Mouse (Mus musculus) gastrocnemius, postnatal 25 days (tissue): ENCODE measurements at regions not wholly inside any gene's neighbourhood (a gene's known extent, or its start where the extent isn't known, plus 50 kb on each side); places are given as distances from the start of the nearest gene placed in this dataset.
A peak's percentile ranks its signal among the peaks of the same experiment; 100 is the strongest.

ENCODE experiments used
- DNase-seq: peaks from one replicate; pipeline ENCODE4 v3.0.0; 2022

DNA sequence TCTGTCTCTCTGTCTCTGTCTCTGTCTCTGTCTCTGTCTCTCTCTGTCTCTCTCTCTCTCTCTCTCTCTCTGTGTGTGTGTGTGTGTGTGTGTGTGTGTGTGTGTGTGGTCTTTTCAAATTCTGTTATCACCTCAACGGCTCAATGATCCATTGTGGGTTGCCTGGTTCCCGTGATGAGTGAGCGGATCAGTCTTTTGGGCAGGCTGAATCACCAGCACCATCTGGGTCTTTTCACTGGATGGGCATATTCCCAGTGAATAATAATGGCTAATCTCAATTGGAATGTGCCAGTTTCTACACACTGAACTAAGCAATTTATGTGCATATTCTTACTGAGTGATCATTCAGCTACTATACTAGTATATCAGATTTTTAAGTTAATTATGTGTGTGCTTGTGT is 216.4 kb downstream of the Lmx1a start:
- no peak for DNase-seq

DNA sequence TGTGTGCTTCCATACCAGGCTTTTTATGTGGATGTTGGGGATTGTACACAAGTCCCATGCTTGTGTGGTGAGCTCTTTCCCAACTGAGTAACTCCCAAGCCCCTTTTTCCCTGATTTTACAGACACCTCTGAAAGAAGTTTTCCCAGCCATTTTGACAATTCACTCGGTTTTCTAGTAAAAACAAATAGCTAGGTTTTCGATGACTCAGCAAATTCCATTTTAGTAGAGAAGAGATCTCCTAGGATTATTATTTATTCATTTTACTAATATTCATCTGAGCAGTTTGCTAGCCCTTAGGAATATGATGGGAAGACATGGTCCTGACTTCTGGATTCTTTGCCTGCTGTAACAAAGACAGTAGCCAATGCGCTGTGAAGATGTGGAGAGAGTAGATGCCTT is 223.0 kb downstream of the Lmx1a start:
- DNase-seq = no peak

DNA sequence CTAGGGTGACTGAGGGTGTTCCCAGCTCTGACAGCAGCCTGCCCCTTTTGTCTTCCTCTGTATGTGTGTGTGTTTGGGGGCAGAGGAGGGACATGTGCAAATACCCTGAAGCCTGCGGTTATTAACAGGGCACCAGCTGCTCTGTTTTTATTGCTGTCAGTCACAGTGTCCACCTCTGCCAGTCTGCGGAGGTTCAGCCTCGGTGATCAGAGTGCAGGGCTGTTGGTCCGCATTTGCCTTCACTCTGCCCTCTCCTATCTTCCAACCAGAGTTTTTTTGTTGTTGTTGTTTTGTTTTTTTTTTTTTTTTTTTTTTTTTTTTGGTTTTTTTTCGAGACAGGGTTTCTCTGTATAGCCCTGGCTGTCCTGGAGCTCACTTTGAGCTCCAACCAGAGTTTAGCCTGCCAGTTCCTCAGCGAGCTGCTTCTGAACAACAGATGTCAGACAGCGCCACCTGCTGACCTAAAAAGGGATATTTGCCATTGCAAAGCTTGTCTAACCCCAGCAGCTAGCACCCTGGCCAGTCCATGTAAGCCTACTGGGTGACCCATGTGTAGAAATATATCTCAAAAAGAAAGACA is 226.0 kb downstream of the Lmx1a start:
- peak; percentile 34 for DNase-seq

DNA sequence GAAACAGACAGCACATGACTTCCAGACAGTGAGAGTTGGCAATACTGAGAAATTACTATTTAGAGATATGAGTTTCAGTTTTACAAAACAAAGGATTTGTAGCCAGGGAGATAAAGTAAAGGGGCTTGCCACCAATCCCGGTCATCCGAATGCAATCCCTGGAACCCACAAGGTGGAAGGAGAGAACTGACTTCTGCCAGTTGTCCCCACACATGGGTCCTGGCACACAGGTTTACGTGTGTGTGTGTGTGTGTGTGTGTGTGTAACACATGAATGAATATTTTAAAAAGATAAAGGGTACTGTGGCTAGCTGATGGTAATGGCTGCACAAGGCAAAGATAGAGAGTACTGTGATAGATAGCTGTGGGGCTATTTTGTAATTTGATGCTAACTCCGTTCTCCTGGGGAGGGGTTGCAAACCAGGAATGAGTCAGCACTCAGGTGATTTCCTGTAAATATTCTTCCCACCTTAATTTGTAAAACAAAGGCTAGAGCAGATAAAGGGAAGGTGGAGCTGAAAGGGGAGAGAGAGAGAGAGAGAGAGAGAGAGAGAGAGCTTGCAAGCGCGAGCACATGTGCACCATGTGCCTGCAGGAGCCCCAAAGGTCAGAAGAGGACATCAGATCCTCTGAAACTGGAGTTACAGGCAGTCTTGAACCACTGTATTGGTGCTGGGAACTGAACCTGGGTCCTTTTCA is 226.7 kb downstream of the Lmx1a start:
- no peak for DNase-seq

DNA sequence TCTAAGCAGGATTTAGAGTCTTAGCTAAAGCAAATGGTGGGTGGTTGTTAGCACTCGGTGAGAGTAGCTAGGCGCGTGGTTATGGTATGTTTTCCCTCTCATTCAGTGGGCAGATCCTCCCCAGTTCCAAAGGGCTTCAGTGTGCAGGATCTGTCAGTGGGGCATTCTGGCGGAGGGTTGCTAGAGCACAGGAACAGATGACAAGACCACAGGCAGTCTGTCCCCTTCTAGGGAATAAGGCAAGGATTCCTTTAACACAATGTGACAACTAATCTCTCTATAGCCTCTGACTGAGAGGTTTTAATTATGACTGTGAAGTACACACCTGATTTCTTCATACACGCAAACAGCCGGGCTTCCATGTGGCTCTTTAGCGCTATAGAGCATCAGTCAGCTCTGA is 233.9 kb downstream of the Lmx1a start:
- DNase-seq = no peak

DNA sequence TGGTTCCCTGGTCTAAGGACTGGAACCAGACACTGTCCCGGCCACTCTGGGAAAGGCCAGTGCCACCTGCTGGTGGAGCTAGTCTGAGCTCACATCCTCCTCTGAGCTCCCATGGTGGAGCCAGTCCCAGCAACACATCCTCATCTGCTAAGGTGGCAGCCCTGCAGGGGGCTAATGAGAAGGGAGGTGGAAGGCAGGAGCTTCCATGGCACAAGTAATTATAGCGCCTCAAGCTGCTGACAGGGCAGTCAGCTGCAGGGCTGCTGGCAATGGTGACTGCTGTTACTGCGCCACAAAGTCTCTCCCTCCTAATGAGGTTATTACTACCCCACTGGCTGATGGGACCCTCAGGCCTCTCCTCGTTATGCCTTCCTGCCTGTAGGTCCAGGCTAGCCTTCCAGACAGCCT is 239.0 kb downstream of the Lmx1a start:
- no peak for DNase-seq

DNA sequence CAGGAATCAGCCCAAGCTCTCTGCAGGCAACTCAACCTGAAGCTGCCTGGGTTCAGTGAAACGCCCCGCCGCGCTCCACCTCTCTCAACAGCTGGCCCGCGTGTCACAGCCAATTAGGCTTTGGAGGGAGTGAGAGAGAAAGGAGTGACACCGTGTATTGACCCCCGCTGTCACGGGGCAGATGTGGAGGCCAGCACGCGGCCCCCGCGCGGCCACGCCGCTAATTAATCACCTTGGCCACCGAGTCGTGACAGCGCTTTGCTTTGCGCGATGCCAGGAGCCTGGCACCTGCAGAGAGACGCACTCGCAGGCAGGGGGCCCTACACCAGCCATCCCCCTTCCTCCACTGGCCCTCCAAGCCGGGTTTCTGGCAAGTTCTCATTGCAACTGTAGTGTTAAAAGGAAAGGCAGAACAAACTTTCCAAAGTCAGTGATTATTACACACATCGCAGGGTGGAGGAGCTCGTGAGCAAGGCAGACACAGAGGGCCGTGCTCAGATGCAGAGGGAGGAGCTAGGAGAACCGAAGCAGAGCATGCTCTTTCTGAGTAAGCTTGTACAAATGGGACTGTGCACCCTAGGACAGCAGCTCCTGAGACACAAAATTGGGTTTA is 240.8 kb downstream of the Lmx1a start:
- DNase-seq = no peak

DNA sequence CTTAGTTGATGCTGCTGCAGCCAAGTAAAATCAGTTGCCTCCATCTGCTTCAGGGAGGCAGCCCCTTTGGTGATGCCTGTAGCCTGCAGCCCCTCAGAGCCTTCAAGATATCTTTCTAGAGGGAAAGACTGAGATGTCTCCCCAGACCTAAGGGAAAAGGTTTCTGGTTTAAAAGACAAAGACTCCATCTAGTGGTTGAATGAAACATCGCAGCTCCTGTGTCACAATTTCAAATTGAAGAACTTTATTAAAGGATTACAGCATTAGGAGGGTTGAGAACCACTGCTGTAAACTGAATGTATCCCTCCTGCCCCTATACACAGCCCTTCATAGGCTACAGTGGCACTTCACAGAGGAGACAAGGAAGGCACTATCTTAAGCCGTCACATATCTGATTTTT is 243.1 kb downstream of the Lmx1a start:
- no peak for DNase-seq

DNA sequence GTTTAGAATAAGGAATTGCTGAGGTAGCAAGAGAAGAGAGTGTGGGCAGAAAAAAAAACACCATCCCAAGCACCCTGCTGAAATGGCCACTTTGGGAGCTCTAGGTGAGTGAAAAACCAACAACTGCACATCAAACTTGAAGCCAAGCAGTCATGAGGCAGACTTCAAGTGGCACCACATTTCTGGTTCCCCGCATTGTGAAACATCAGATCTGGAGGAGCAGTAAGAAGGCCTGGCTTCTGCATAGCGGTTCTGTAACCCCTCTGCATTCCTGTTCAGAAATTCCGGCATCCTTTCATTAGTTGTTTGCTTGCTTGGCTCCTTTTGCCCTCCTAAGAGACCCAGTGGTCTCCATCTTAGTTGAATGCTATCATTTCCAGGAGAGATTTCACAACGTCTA is 247.7 kb downstream of the Lmx1a start:
- DNase-seq = no peak

DNA sequence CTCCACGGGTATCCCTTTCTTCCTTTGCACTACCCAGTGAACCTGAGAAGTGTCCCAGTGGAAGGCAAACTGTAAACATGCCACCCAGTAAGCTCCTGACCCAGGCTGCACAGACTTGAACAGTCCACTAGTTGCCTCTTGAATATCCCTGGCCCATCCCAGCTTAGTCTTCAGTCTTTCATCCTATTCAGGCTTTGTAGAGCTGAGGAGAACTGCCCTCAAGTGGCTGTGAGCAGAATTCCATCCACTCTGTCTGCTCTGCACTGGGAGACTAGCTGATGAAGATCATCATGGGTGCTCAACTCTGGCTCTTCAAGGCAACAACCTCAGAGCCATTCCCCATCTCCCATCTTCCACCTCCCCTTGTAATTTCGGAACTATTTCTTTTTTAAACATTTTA is 249.1 kb downstream of the Lmx1a start:
- DNase-seq = no peak

DNA sequence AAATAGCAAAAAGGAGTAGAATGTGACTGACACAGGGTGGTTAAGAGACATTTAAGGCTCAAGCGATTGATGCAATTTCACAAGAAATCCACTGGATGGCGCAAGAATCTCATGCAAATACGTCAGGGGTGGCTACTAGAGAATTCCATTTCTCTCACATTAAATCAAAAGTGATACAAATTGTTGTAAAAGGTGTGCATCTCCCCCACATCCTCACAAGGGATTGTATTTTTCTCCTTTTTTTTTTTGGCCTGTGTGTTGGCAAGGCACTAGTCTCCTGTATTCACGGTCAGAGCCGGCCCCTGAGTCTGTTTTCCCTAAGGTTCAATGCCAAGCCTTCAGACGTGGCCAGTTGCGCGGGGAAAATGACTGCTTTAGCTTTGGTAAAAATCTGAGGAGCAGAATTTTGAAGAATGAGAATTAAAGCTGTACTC is 253.0 kb downstream of the Lmx1a start:
- no peak for DNase-seq

DNA sequence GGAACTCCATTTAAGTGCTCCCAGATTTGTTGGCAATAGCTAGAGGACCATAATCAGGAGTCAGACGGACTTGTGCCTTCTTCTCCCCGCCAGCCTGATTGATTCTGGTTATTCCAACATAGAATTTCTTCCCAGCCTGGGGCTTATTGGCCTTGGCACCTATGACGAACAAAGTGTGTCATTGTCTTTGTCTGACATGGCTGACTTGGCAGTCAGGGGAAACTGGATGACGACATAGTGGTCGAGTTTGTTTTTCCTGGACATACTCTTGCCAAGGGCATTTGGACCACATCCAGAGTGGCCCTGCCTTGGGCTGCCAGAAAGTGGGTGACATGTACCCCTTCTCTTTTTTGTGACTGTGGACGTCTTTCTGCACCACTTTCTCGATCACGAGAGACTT is 254.1 kb downstream of the Lmx1a start:
- DNase-seq = no peak

DNA sequence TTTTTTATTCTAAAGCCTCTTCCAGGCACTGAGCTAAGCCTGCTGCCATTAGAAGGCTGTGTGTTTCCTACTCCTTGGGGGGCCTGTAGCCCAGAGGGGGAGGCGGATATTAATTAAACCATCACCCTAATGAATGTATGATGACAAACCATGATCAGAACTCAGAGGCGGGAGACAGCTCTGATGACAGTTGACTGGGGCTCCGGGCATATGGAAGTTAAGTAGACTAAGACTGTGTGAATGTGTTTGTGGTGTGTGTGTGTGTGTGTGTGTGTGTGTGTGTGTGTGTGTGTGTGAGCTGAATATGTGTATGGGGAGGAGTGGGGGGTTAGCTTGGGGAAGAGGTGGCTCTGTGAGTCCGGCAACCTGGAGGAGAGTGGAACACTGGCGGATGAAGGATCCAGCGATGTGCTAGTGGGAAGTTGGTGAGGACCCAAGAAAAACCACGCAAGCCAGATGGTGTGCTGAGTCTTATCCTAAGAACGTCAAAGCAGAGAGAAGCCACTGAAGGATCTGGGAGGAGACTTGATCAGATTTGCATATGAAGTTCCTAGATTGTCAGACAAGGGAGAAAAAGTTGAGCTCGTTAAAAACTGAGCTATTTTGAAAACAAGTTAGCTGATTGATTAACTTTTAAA is 256.7 kb downstream of the Lmx1a start:
- DNase-seq = no peak

DNA sequence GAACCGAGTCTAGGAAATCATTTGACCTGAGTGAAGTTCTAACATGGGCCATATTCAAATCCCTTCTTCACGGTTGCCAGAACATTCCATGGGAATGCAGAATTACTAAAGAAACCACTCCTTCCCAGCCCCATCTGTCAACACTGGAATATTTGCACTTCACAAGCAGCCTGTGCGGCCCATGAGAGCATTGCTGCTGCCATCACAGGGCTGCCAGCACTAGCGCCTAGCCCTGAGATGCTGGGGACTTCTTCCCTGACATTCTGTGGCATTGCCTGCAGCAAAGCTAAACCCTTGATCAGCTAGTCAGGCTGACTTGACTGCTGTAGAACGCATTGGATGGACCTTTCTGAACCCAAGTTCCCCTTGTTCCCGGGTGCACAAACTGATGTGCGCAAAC is 258.8 kb downstream of the Lmx1a start:
- no peak for DNase-seq

DNA sequence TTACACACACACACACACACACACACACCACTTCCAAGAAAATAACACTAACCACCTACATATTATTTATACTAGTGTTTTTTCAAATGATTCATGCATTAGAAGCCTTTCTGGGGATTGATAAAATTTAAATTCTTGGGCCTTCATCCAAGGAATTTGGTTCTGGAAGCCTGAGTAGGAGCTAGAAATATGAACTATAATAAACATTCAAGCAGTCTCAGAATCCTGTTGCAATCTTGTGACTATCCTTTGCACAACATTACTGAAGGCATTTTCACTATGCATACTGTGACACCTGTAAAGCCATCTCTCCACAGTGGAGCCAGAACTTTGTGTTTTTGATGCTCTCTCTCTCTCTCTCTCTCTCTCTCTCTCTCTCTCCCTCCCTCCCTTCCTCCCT is 262.7 kb downstream of the Lmx1a start:
- DNase-seq = no peak

DNA sequence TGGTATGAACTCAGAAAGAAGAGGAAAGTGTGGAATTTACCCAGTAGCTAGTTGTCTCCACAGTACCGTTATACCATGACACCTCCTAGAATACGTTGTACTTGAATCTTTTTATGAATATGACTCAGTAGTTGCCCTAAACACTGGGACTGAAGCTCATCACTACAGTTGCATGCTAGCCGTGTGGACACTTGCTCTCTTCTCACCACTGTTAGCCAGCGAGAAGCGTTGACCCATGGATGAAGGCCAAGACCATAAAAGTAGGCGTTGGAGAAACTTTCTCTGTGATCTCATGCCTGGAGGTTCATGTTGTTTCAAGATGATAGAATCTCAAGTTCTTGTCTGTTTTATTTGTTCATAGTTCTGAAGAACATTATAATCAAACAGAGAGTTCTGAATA is 269.5 kb downstream of the Lmx1a start:
- DNase-seq = no peak

DNA sequence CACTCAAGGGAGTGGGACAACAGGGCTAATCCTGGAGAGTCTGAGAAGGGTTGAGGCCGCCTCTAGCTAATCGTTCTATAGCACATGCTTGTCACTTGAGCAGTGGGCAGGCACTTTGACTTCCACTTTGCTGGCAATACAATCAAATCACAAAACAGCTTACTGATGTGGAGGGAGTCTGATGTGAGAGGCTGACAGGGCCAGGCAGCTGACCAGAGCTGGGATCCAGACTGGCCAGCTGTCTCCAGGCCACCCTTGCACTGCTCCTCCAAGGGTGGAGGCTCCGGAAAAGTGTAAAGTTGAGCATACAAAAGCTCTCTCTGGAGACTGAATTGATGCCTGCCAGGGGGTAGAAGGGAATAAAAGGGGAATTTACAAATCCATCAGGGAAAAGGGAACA is 280.5 kb downstream of the Lmx1a start:
- no peak for DNase-seq

DNA sequence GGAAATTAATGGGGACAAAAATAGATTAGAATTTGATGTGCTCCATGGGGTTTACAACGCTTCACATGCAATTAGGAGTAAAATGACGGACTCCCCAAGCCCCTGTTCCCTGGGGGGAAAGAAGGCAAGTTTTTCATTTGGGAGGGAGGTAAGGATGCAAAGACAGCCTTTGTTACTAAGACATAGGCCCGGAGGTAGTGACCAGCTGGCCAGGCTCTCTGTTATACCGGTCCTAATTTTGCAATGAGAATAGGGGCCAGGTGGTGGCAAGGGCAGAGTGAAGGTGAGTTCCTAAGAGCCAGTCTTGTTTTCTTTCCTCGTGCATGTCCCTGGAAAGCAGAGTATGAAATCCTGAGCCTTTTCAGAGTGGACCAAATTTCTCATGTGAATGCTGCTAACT is 280.9 kb downstream of the Lmx1a start:
- DNase-seq = no peak

DNA sequence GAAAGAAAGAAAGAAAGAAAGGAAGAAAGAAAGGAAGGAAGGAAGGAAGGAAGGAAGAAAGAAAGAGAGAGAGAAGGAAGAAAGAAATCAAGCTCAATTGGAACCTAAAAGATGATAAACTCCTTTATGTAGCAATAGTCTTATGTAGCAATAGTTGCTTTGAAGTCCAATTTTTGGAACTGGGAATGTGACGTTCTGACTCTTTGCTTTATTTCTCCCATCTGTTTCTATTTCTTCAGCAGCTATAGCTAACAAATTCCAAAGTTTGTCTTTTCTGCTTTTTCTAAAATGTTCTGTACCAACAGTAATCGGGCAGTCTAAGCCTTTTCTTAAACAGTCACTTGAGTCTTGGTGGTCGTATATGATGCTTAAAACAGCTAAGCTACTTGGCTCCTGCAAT is 287.7 kb downstream of the Lmx1a start:
- no peak for DNase-seq

DNA sequence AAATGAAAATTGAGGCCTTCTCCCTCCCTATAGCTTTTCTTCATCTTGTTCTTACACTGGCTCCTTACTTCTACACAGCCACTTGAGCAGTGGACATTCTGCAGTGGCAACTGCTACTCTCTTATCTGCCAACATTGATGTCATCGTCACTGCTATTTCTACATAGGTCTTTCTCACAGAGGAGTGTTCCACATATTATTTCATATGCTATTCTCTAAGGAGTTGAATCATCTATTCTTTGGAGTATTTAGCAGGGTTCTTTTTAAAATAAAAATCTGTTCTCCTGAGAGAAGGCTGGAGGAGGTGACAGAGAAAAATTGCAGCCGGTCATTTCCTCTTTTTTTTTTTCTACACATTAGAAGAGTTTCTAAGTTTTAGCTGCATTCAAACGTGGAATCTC is 290.1 kb downstream of the Lmx1a start:
- DNase-seq = no peak

DNA sequence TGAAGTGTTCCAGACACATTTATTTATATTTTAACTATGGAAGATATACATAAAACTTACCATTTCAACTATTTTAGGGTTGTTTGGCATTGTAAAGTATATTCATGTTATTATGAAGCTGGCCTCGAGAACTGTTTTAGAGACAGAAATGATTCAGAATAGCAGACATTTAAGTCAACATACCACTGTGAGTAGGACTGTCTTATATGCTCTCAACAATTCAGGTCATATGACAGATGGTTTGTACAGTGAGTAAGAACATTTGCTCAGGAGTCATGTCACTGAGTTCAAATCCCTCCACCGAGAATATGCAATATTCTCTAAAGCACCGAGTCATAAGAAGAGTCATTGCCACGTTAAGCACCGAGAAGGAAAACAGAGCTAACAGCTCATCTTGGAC is 290.6 kb downstream of the Lmx1a start:
- DNase-seq = no peak

DNA sequence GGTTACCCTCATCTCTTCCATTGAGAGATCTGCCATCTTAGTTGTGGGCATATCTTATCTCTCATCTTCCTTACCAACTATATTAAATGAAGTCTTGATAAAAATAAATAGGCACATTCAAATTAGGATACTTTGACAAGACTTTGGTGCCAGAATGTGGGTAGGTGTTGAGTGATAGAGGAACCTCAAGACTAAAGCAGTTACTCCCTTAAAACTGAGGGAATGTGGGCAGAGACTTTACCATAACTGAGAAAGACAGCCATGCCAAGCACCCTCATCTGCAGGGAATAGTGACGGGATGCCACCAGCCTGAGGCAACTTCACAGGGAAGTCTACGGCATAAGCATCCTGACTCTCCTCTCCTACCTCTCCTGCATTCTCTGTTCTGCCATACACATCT is 292.3 kb downstream of the Lmx1a start:
- no peak for DNase-seq

DNA sequence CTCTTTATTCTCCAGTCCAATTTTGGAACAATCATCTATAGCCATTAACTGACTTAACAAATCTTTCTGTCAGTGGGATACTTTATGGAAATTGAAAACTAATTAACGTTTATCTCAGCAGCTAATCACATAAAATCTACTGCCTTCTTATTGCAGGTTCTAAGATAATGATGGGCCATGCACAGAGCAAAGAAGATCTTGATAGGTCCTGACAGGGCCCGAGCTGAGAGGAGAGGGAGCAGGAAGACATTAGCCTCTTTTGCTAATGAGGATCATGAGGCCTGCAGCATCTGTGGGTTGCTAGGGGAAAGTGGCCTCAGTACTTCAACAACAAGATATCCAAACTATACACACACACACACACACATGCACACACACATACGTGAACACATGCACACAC is 318.4 kb downstream of the Lmx1a start:
- DNase-seq = no peak

DNA sequence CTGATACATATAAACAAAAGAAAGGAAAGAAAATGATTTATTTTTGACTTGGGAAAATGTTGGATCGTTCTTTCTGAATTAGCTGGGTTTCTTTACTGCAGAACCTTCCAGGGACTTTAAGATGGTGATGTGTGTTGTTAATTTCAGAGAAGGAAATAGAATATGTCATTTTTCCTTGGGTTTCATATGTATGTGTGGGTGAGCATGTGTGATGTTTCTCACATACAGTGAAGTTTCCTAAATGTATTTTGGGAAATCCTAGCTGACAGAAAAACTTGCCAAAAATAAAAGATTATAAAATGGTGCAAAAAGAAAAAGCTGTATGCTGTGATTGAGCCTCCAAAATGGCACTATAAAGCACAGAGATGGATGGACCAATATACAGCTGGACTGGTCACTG is 319.2 kb downstream of the Lmx1a start:
- DNase-seq = no peak
